In genomic region chr7:127020901-127021562, GRCm38 (mm10) we compare ENCODE assay signal across 8 mouse cellular contexts. TPM values are rescaled to one million over a fixed set of nuclear protein-coding genes. Genes with fewer than 3 reads are reported as not detected.
DNase-seq lines count a peak whose midpoint lies in the region; ATAC-seq lines count a peak whose summit lies in the region.

Gene Gm42742 (minus strand): TSS chr7:127021097.
Gene Prrt2 (minus strand): TSS chr7:127021211.

- H3K36me3 ChIP-seq in forebrain, embryonic 16.5 days (ENCODE audit: control insufficient read depth, insufficient read depth) = peaks cover 7% of the 10 kb centered on the region
- peaks cover 32% of the 10 kb centered on the region for H3K36me3 ChIP-seq in hindbrain, embryonic 14.5 days (replicated peaks; ENCODE audit: control insufficient read depth, insufficient read depth)
- peaks cover 16% of the 10 kb centered on the region for H3K36me3 ChIP-seq in stomach, embryonic 15.5 days

- intact Hi-C loops in left cerebral cortex, postnatal 14 days (cut with DNase I) = no loop called here

- peak within 1 kb of the TSS; percentile 70 for H3K27ac ChIP-seq in forebrain, embryonic 16.5 days (ENCODE audit: low read length)
- H3K27ac ChIP-seq in hindbrain, embryonic 14.5 days = peak within 1 kb of the TSS; percentile 81
- H3K27ac ChIP-seq in stomach, embryonic 15.5 days = peak within 1 kb of the TSS; percentile 86

- H3K4me2 ChIP-seq in forebrain, embryonic 16.5 days (ENCODE audit: low read length) = peak within 1 kb of the TSS; percentile 71
- peak within 1 kb of the TSS; percentile 84 for H3K4me2 ChIP-seq in hindbrain, embryonic 14.5 days (replicated peaks)
- H3K4me2 ChIP-seq in stomach, embryonic 15.5 days = peak within 1 kb of the TSS; percentile 85

- peak within 1 kb of the TSS; percentile 71 for H3K9ac ChIP-seq in forebrain, embryonic 16.5 days (replicated peaks; ENCODE audit: low read depth, low read length)
- H3K9ac ChIP-seq in hindbrain, embryonic 14.5 days = peak within 1 kb of the TSS; percentile 82
- H3K9ac ChIP-seq in stomach, embryonic 15.5 days = peak within 1 kb of the TSS; percentile 42; the same call in 1 of the 2 replicates

- H3K9me3 ChIP-seq in forebrain, embryonic 16.5 days (ENCODE audit: control insufficient read depth, low read length) = no peaks in the 10 kb centered on the region
- no peaks in the 10 kb centered on the region for H3K9me3 ChIP-seq in hindbrain, embryonic 14.5 days (ENCODE audit: control insufficient read depth, low read length)
- no peaks in the 10 kb centered on the region for H3K9me3 ChIP-seq in stomach, embryonic 15.5 days

- H3K27me3 ChIP-seq in forebrain, embryonic 16.5 days (replicated peaks; ENCODE audit: control insufficient read depth, insufficient read depth, low read length) = no peaks in the 10 kb centered on the region
- H3K27me3 ChIP-seq in hindbrain, embryonic 14.5 days (ENCODE audit: control insufficient read depth, insufficient read depth, low read length) = no peaks in the 10 kb centered on the region
- H3K27me3 ChIP-seq in stomach, embryonic 15.5 days (replicated peaks) = no peaks in the 10 kb centered on the region

- ATAC-seq in forebrain, embryonic 16.5 days = peak; percentile 21
- no peak for ATAC-seq in hindbrain, embryonic 14.5 days (ENCODE audit: low FRiP score)
- 0 out of 2 replicates have a peak, but pooled peaks have one; percentile 1 for ATAC-seq in stomach, embryonic 15.5 days (ENCODE audit: insufficient read depth, low FRiP score, low read depth)

- H3K4me3 ChIP-seq in forebrain, embryonic 16.5 days (replicated peaks; ENCODE audit: low read length) = peak within 1 kb of the TSS; percentile 51
- peak within 1 kb of the TSS; percentile 51 for H3K4me3 ChIP-seq in hindbrain, embryonic 14.5 days (replicated peaks; ENCODE audit: low read length)
- peak within 1 kb of the TSS; percentile 54 for H3K4me3 ChIP-seq in stomach, embryonic 15.5 days (replicated peaks)

- 1% methylated on average over 37 of the region's 37 CpGs for WGBS in forebrain, embryonic 16.5 days
- 2% methylated on average over 33 of the region's 37 CpGs for WGBS in hindbrain, embryonic 14.5 days
- under 1% methylated on average over 37 of the region's 37 CpGs for WGBS in stomach, embryonic 15.5 days

- DNase-seq in heart, adult 11 months = peak; percentile 98
- DNase-seq in heart, adult 8-10 months (ENCODE audit: low spot score) = no peak
- DNase-seq in cerebellum, adult 18-20 months = peak; percentile 76 to 82
- peak; percentile 46 for DNase-seq in hindbrain, embryonic 14.5 days (ENCODE audit: low spot score)
- peak; percentile 76 to 81 for DNase-seq in left cerebral cortex, postnatal 14 days (ENCODE audit: low spot score in 2 of 2)
- peak; percentile 45 for DNase-seq in mesoderm, embryonic 11.5 days (ENCODE audit: low read depth, low spot score)

- H3K4me1 ChIP-seq in forebrain, embryonic 16.5 days (replicated peaks; ENCODE audit: control insufficient read depth, insufficient read depth, low read length) = peaks cover 76% of the 10 kb centered on the region
- peaks cover 53% of the 10 kb centered on the region for H3K4me1 ChIP-seq in hindbrain, embryonic 14.5 days (replicated peaks; ENCODE audit: control insufficient read depth, insufficient read depth, low read length)
- H3K4me1 ChIP-seq in stomach, embryonic 15.5 days = peaks cover 69% of the 10 kb centered on the region

RNA-seq across cellular contexts. Expression of gene Gm42742, which starts in this region (rescaled TPM):
- total RNA-seq in heart, adult 8-10 months (2022) = 10 to 100 TPM; 28.1 to 33.3 (median 31.4) TPM
- polyA plus RNA-seq in forebrain, embryonic 16.5 days (2015; fragmentation: Nextera tagmentation; extraction: Ambion mirVana) = 54.8 and 74.1 TPM in 2 replicates
- 51.9 and 52.3 TPM in 2 replicates for polyA plus RNA-seq in hindbrain, embryonic 14.5 days (2014; fragmentation: Nextera tagmentation; extraction: Ambion mirVana)
- total RNA-seq in left cerebral cortex, postnatal 14 days (2021) = 10 to 100 TPM; 33.6 to 43.7 TPM
- 25.0 and 63.8 TPM in 2 replicates for polyA plus RNA-seq in stomach, embryonic 15.5 days (2015; fragmentation: Nextera tagmentation; extraction: Ambion mirVana)

RNA-seq across cellular contexts. Expression of gene Prrt2, which starts in this region (rescaled TPM):
- total RNA-seq in heart, adult 8-10 months (2022) = 1 to 10 TPM in 1 of 4 experiments, under 1 TPM in 1, not detected in 2; 0.87 to 1.1 TPM
- polyA plus RNA-seq in forebrain, embryonic 16.5 days (2015; fragmentation: Nextera tagmentation; extraction: Ambion mirVana) = 21.1 and 29.9 TPM in 2 replicates
- 46.7 and 57.0 TPM in 2 replicates for polyA plus RNA-seq in hindbrain, embryonic 14.5 days (2014; fragmentation: Nextera tagmentation; extraction: Ambion mirVana)
- 100 to 1,000 TPM; 165 to 186 TPM for total RNA-seq in left cerebral cortex, postnatal 14 days (2021)
- 5.9 and 8.1 TPM in 2 replicates for polyA plus RNA-seq in stomach, embryonic 15.5 days (2015; fragmentation: Nextera tagmentation; extraction: Ambion mirVana)

Comparison
In these comparisons a context has a peak if more than half of its experiments do, and no peak if none do; other contexts are left out.
1. RNA of gene Prrt2 (total RNA-seq): 165 to 186 TPM in left cerebral cortex, postnatal 14 days; 0.87 to 1.1 TPM in heart, adult 8-10 months; every median in the first group is over 10 times any median in the second.
2. Peak in every context shown above with its lines, with median percentiles within 50 percentile points of each other: H3K27ac ChIP-seq, H3K4me2 ChIP-seq, H3K4me3 ChIP-seq and H3K9ac ChIP-seq.